Mouse (Mus musculus): ENCODE measurements around the gene Tas2r119. TPM values are rescaled to one million over a fixed set of nuclear protein-coding genes. Genes with fewer than 3 reads are reported as not detected.

The Tas2r119 gene
- total RNA-seq (2023), result not detected

DNA sequence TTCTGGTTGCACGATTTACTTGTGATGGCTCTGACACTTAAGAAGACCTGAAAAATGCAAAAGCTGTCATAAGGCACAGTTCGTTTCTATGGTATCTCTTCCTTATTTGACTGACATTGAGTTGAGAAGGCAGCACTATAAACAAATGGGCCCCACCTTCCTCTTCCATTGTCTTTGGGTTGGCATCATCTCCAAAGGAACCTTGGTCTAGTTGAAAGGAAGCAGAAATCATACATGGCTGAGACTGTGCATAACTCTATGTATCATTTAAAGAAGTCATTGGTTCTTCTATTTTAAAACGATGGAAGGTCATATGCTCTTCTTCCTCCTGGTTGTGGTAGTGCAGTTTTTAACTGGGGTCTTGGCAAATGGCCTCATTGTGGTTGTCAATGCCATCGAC is at the start of gene Tas2r119:
Gene Tas2r119, plus strand, starts transcription at position 301 of the 400 bp plus-strand sequence.

Other genes starting within 250 kb of the Tas2r119 start
- gene Sema5a, start 67.5 kb downstream of the Tas2r119 start, total RNA-seq (2023), result not detected

Measured in T-cell, adult 66 days (primary cell).